Mouse (Mus musculus): ENCODE data around the gene Hbq1a. TPM values are rescaled to one million over a fixed set of nuclear protein-coding genes. Genes with fewer than 3 reads are reported as not detected.

The Hbq1a gene
- polyA plus RNA-seq, 1 experiment, result not detected

DNA sequence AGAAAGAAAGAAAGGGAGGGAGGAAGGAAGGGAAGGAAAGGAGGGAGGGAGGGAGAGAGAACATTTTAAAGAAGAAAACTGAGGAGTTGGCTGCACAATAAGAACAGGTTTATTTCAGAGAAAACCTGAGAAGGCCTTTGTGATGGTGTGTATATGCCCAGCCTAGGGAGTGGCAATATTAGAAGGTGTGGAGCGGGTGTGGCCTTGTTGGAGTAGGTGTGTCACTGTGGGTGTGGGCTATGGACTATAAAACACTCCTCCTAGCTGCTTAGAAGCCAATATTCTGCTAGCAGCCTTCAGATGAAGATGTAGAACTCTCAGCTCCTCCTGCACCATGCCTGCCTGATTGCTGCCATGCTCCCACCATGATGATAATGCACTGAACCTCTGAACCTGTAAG lies 43.5 kb downstream of the Hbq1a start:
- Histone ChIP-seq H3K4me1 (ENCODE audit: control insufficient read depth, insufficient read depth, insufficient read length, low read length) (peaks cover 12% of the 10 kb centered on the region; the same call in 1 of the 2 replicates), H3K27ac (ENCODE audit: insufficient read depth, low read depth, low read length) (no peak overlapping the region), H3K36me3 (ENCODE audit: control insufficient read depth, insufficient read depth, low read length) (no peaks in the 10 kb centered on the region), H3K27me3 (ENCODE audit: control insufficient read depth, insufficient read depth, low read length) (peaks cover 2% of the 10 kb centered on the region), H3K4me3 (ENCODE audit: low read depth, low read length) (no peak overlapping the region)
- TF ChIP-seq POLR2A (IDR thresholded peaks at IDR 0.05; ENCODE audit: low read depth, low read length), result no peak
- no peak for TF ChIP-seq CTCF (IDR thresholded peaks at IDR 0.05; ENCODE audit: extremely low read depth, insufficient read length, insufficient replicate concordance, low read depth, low read length)
- WGBS, result 62% methylated on average over 1 of the region's 1 CpGs

DNA sequence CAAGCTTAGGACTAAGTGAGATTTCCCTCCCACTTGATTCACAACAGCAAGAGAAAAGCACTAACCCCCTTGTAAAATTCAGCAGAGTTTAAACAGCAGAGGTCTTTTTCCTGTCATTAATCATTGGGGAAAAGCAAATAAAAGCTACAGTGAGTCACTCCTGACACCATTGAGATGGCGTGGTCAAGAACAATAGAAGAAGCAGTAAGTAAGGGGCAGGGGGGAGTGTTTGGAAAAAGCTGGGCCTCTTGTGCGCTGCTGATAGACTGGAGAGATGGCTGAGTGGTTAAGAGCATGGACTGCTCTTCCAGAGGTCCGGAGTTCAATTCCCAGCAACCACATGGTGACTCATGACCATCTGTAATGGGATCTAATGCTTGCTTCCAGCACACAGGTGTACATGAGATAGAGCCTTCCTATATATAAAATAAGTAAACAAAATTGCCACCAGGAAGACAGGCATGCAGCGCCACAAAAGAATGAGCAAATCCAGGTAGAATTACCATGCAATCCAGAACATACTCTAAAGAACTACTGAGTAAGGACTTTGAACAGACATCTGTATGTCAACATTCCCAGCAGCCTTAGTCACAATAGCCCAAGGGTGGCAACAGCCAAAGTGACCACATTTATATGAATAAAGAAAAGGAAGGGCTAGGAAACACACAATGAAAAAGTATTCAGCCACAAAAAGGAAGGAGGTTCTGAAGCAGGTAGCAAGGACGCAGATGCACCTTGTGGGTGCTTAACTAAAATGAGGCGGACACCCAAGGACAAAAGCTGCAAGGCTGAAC lies 45.8 kb downstream of the Hbq1a start:
- WGBS, result 44% methylated on average over 6 of the region's 6 CpGs
- no peak overlapping the region for H3K27ac ChIP-seq (ENCODE audit: insufficient read depth, low read depth, low read length)
- TF ChIP-seq POLR2A (IDR thresholded peaks at IDR 0.05; ENCODE audit: low read depth, low read length), result no peak
- no peak for TF ChIP-seq CTCF (IDR thresholded peaks at IDR 0.05; ENCODE audit: extremely low read depth, insufficient read length, insufficient replicate concordance, low read depth, low read length)

DNA sequence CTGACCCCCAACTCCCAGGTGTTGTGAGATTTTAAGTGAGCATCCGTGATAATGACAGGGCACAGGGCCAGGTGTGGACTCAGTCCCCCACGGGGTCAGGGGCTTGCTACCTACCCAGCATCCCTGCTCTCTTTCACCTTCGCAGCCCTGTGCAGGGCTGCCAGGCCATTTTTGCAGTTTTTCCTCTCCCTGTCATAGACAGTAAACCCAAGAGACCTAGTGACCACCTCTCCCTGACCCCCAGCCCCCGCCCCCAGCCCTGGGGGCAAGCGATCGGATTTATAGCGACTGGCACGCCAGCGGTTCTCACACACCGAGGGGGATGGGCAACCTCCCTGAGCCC lies 47.4 kb downstream of the Hbq1a start:
- H3K4me3 ChIP-seq (ENCODE audit: low read depth, low read length), result peak overlapping the region; percentile 80
- no peak for TF ChIP-seq CTCF (IDR thresholded peaks at IDR 0.05; ENCODE audit: extremely low read depth, insufficient read length, insufficient replicate concordance, low read depth, low read length)
- no peak for TF ChIP-seq POLR2A (IDR thresholded peaks at IDR 0.05; ENCODE audit: low read depth, low read length)
- H3K36me3 ChIP-seq (ENCODE audit: control insufficient read depth, insufficient read depth, low read length), result no peaks in the 10 kb centered on the region
- H3K27me3 ChIP-seq (ENCODE audit: control insufficient read depth, insufficient read depth, low read length), result peaks cover 2% of the 10 kb centered on the region
- H3K27ac ChIP-seq (ENCODE audit: insufficient read depth, low read depth, low read length), result no peak overlapping the region
- no peaks in the 10 kb centered on the region for H3K4me1 ChIP-seq (ENCODE audit: control insufficient read depth, insufficient read depth, insufficient read length, low read length)
- WGBS, result 10% methylated on average over 10 of the region's 10 CpGs

More for the DNA sequence above, 45.8 kb downstream of the Hbq1a start:
- peaks cover 2% of the 10 kb centered on the region for H3K27me3 ChIP-seq (ENCODE audit: control insufficient read depth, insufficient read depth, low read length)
- H3K4me3 ChIP-seq (ENCODE audit: low read depth, low read length), result no peak overlapping the region
- H3K4me1 ChIP-seq (ENCODE audit: control insufficient read depth, insufficient read depth, insufficient read length, low read length), result no peaks in the 10 kb centered on the region
- H3K36me3 ChIP-seq (ENCODE audit: control insufficient read depth, insufficient read depth, low read length), result no peaks in the 10 kb centered on the region

DNA sequence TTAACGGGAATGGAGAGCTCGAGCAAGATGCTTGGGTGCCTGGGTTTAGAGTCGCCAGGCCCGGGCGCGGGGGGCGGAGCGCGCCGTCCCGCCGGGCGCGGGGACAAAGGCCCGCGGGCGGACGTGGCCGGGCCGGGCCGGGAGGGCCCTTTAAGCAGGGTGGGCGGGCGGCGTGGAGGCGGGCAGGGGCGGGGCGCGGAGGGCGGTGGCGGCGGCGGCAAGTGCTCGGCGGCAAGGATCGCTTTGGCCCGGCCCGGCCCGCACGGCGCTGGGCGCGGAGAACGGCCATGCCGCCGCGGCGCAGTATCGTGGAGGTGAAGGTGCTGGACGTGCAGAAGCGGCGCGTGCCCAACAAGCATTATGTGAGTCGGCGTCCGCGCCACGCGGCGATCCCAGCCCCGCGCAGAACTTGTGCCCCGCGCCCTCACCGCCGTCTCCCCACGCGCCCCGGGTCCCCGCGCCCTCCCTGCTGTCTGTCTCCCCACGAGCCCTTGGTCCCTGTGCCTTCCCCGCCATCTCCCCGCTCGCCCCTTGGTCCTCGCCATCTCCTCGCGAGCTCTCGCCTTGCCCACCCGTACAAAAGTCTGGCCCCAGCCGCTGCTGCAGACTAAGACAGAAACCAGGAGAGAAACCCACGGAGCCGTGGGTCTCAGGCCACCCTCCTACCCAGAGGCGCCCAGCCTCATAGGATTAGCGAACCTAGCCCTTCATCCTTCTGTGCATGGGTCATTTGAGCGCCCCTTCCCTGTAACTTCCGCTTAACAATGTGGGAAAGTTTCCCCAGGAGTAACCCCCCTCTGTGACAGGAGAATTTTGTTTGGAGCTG lies 48.0 kb downstream of the Hbq1a start, which contains the start of gene Sh3pxd2b:
Sh3pxd2b (plus strand) TSS at position 214 of the 826 bp plus-strand sequence.
- peaks cover 2% of the 10 kb centered on the region for H3K27me3 ChIP-seq (ENCODE audit: control insufficient read depth, insufficient read depth, low read length)
- TF ChIP-seq POLR2A (IDR thresholded peaks at IDR 0.05; ENCODE audit: low read depth, low read length), result no peak
- TF ChIP-seq CTCF (IDR thresholded peaks at IDR 0.05; ENCODE audit: extremely low read depth, insufficient read length, insufficient replicate concordance, low read depth, low read length), result no peak
- 1% methylated on average over 86 of the region's 86 CpGs for WGBS
- H3K36me3 ChIP-seq (ENCODE audit: control insufficient read depth, insufficient read depth, low read length), result no peaks in the 10 kb centered on the region
- 0 out of 2 replicates have a peak within 1 kb of the TSS, but pooled peaks have one; percentile 3 for H3K27ac ChIP-seq (ENCODE audit: insufficient read depth, low read depth, low read length)
- peak within 1 kb of the TSS; percentile 80 for H3K4me3 ChIP-seq (ENCODE audit: low read depth, low read length)
- no peaks in the 10 kb centered on the region for H3K4me1 ChIP-seq (ENCODE audit: control insufficient read depth, insufficient read depth, insufficient read length, low read length)

DNA sequence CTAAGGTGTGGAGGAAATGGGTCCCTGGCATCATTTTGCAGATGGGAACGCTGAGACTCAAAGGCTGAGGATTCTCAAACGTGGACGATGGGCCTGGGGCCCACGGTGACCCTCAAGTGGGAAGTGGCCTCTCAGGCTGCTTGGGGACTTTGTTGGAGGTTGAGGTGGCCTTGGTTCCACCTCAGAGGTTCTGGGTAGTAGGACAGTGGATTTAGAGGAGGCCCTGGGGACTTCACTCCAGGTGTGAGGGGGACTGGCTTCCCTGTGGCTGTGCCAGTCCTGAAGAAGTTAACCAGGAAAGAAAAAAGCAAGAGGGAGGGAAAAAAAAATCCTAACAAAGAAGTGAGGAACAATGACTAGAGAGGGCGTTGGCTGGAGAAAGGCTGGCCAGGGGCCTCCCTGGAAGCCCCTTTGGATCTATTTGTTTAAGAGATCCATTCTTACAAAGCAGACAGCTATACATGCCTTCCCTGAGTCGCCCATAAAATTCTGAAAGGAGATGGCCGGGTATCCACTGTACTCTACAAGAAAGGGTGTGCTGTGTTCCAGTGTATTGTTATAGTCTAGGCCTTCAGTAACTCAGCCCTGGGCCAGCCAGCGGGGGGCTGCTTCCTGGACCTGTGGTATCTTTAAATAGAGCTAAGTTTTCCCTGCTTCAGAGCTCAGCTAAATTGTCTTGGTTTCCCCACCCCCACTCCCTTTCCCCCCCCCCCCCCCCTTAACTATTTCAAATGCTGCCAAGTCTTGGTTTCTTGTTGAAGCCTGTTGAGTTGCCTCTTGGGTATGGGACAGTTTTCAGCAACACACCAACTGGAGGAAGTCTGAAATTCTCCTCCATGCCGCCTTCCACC lies 48.8 kb downstream of the Hbq1a start:
- no peak overlapping the region for H3K27ac ChIP-seq (ENCODE audit: insufficient read depth, low read depth, low read length)
- 42% methylated on average over 9 of the region's 9 CpGs for WGBS
- H3K27me3 ChIP-seq (ENCODE audit: control insufficient read depth, insufficient read depth, low read length), result peaks cover 2% of the 10 kb centered on the region
- H3K4me3 ChIP-seq (ENCODE audit: low read depth, low read length), result peak overlapping the region; percentile 80
- TF ChIP-seq POLR2A (IDR thresholded peaks at IDR 0.05; ENCODE audit: low read depth, low read length) (no peak), CTCF (IDR thresholded peaks at IDR 0.05; ENCODE audit: extremely low read depth, insufficient read length, insufficient replicate concordance, low read depth, low read length) (no peak)
- no peaks in the 10 kb centered on the region for H3K4me1 ChIP-seq (ENCODE audit: control insufficient read depth, insufficient read depth, insufficient read length, low read length)
- no peaks in the 10 kb centered on the region for H3K36me3 ChIP-seq (ENCODE audit: control insufficient read depth, insufficient read depth, low read length)

DNA sequence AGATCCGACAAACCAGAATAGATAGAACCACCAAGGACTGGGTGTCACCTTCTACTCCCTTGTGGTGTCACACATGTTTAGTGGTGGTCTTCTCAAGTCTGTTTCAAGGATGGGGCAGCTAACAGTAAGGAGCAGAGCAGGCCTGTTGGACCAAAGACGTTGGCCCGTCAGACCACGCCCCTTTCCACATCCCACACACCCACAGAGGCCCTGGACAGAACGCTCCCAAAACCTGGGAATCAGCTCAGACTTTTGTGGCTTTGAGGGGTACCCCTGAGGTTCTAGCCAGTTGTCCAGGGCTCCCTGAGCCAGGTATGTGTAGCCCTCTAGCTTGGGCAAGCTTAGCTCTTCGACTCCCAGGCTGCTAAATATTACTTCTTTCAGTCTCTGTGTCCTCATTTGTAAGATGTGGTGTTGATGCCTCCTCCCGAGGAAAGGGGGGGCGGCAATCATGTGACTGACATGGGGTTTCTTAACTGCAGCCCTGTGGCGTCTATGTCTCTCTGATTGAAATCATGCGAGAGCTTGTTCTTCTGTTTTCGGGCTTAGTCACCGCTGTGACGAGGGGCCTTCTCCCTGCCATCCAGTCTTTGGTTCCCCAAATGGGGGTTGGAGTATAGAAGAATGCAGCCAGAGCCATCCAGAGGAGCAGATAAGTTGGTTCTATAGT lies 49.5 kb downstream of the Hbq1a start:
- Histone ChIP-seq H3K4me1 (ENCODE audit: control insufficient read depth, insufficient read depth, insufficient read length, low read length) (no peaks in the 10 kb centered on the region), H3K4me3 (ENCODE audit: low read depth, low read length) (no peak overlapping the region), H3K27me3 (ENCODE audit: control insufficient read depth, insufficient read depth, low read length) (peaks cover 2% of the 10 kb centered on the region), H3K27ac (ENCODE audit: insufficient read depth, low read depth, low read length) (no peak overlapping the region), H3K36me3 (ENCODE audit: control insufficient read depth, insufficient read depth, low read length) (no peaks in the 10 kb centered on the region)
- no peak for TF ChIP-seq CTCF (IDR thresholded peaks at IDR 0.05; ENCODE audit: extremely low read depth, insufficient read length, insufficient replicate concordance, low read depth, low read length)
- TF ChIP-seq POLR2A (IDR thresholded peaks at IDR 0.05; ENCODE audit: low read depth, low read length), result no peak
- 69% methylated on average over 13 of the region's 13 CpGs for WGBS

Other genes with a start within 250 kb of the Hbq1a start
- gene Il9r, start 99.8 kb upstream of the Hbq1a start, polyA plus RNA-seq (2012; rRNA removed), result 0.85 and 1.4 TPM in 2 replicates
- 11.5 and 22.5 TPM in 2 replicates for gene Snrnp25, start 94.7 kb upstream of the Hbq1a start, polyA plus RNA-seq (2012; rRNA removed)
- 56.7 and 64.4 TPM in 2 replicates for gene Rhbdf1, start 77.8 kb upstream of the Hbq1a start, polyA plus RNA-seq (2012; rRNA removed)
- gene Mpg, start 73.6 kb upstream of the Hbq1a start, polyA plus RNA-seq (2012; rRNA removed), result 4.9 and 7.5 TPM in 2 replicates
- 25.1 and 35.7 TPM in 2 replicates for gene Nprl3, start 32.4 kb upstream of the Hbq1a start, polyA plus RNA-seq (2012; rRNA removed)
- gene Hba-x, start 23.7 kb upstream of the Hbq1a start, polyA plus RNA-seq (2012; rRNA removed), result not detected in 2 replicates
- gene Hba-a1, start 16.6 kb upstream of the Hbq1a start, polyA plus RNA-seq (2012; rRNA removed), result 54.1 and 70.6 TPM in 2 replicates
- not detected in 2 replicates for gene Hbq1b, start 13.1 kb upstream of the Hbq1a start, polyA plus RNA-seq (2012; rRNA removed)
- gene Hba-a2, start 3.6 kb upstream of the Hbq1a start, polyA plus RNA-seq (2012; rRNA removed), result 106 and 108 TPM in 2 replicates
- 1.7 and 2.4 TPM in 2 replicates for gene Sh3pxd2b, start 47.8 kb downstream of the Hbq1a start, polyA plus RNA-seq (2012; rRNA removed)
- gene Ubtd2, start 155.3 kb downstream of the Hbq1a start, polyA plus RNA-seq (2012; rRNA removed), result 1.6 TPM in 2 replicates
- not detected in 2 replicates for gene Efcab9, start 232.0 kb downstream of the Hbq1a start, polyA plus RNA-seq (2012; rRNA removed)
- 12.7 and 49.4 TPM in 2 replicates for gene Stk10, start 233.2 kb downstream of the Hbq1a start, polyA plus RNA-seq (2012; rRNA removed)